Mouse (Mus musculus) gastrocnemius, adult 2 months (tissue): ENCODE measurements around the gene Hjurp. TPM values are rescaled to one million over a fixed set of nuclear protein-coding genes. Genes with fewer than 3 reads are reported as not detected.
A peak's percentile ranks its signal among the peaks of the same experiment; 100 is the strongest.

Experiments used
- DNase-seq: peaks from one replicate; pipeline ENCODE4 v3.0.0; 2022
- H3K27ac ChIP-seq: fragments of 200-600 bp; 2 replicates; pipeline ENCODE4 v1.8.1; 2022; ENCODE audit warnings: mild to moderate bottlenecking
- H3K4me3 ChIP-seq: fragments of 200-600 bp; 2 replicates; pipeline ENCODE4 v1.8.1; 2022; ENCODE audit warnings: mild to moderate bottlenecking, moderate library complexity
- CTCF ChIP-seq: fragments of 200-600 bp; IDR thresholded peaks from 2 replicates; pipeline ENCODE4 v1.8.1; 2022; ENCODE audit warnings: antibody characterized with exemption, mild to moderate bottlenecking, moderate library complexity
- intact Hi-C: fragments of 180-260 bp; cut with DNase I; formaldehyde crosslinking; loops from one replicate; pipeline ENCODE4 v1.15.1; 2025
- total RNA-seq, 2 experiments: library from RNA; stranded (reverse); gene quantifications; 2 replicates each; pipeline ENCODE4 v1.2.3; 2021

The Hjurp gene
- total RNA-seq, 2 experiments from 2014 or later = 6.1 to 6.6 TPM

DNA sequence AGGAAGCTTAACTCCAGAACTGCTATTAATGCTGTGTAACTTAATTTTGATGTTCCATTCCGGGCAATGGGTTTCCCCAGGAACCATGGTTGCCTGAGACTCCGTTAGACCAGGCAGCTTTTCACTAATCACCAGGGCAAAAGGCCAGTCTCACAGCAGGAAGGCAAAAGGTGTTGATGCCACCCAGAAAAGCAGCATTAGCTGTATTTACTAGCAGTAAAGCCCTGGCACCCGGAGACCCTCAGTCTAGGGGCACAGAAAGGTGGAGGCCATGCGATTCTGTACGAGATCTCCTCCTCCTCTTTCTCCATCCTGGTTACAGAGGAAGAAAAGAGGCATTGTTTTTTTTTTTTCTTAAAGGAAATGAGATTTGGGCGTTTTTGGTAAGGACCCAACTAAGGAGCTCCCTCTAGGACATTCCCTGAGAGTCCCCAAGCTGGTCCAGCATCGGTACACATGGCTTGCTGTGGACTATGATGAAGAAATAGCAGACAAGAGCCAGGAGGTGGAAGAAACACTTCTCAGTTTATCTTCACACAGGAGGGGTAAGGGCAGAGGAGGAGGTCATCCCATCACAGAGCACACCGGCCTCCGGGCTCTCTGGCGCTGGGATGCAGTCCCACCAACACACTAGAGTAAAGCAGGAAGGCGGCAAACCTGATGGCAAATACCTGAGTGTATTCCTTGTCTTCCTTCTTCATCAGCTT lies 2.9 kb downstream of the Hjurp start:
- Histone ChIP-seq H3K27ac (no peak overlapping the region), H3K4me3 (no peak overlapping the region)
- peak; percentile 19 for DNase-seq
- no peak for TF ChIP-seq CTCF
- intact Hi-C loops = no loop called here

GRCm38 (mm10) chr1:88273832-88274231 lies 3.6 kb downstream of the Hjurp start:
- Histone ChIP-seq H3K27ac (no peak overlapping the region), H3K4me3 (no peak overlapping the region)
- DNase-seq = peak; percentile 13
- no peak for TF ChIP-seq CTCF
- intact Hi-C loops = no loop called here

- Histone ChIP-seq H3K27ac (no peak overlapping the region), H3K4me3 (no peak overlapping the region)
- peak; percentile 15 for DNase-seq
- intact Hi-C loops = no loop called here
- TF ChIP-seq CTCF = no peak
Observed at GRCm38 (mm10) chr1:88273326-88273725, 4.1 kb downstream of the Hjurp start.

DNA sequence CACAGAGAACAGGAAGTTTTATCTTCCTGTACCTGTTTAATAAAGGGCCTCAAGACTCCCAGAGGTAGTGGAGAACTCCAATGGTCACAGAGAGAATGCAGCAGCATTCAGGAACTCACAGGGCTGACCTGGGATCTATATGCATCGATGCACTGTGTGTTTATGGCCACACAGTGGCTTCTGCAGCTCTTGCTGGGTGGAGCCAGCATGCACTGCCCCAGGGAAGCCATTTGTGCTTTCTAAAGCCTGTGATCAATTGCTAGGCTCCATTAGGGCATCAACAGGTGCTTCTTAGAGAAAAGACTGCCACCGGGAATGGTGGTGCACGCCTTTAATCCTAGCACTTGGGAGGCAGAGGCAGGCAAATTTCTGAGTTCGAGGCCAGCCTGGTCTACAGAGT lies 4.6 kb downstream of the Hjurp start:
- intact Hi-C loops = no loop called here
- no peak for TF ChIP-seq CTCF
- no peak overlapping the region for H3K4me3 ChIP-seq
- H3K27ac ChIP-seq = no peak overlapping the region
- peak; percentile 16 for DNase-seq

GRCm38 (mm10) chr1:88269539-88270309 lies 7.7 kb downstream of the Hjurp start:
- no peak for TF ChIP-seq CTCF
- intact Hi-C loops = no loop called here
- H3K4me3 ChIP-seq = no peak overlapping the region
- no peak overlapping the region for H3K27ac ChIP-seq
- DNase-seq = peak; percentile 18

DNA sequence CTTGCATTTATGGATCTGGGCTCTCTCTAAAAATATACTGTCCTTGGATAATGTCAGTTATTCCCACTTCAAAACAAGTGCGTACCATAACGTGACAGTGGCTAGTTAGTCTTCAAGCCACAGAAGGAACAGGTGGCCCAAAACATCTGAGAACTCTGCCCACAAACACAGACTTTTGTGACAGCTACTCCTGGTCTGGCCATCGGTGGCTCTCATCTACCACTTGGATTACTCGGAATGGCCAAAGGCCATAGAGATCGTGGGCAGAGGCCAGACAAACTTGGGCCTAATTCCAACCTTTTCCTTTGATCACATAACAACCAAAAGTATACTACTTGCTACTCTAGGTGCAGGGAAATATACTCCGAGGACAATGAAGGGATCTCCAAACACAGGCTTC lies 9.4 kb downstream of the Hjurp start:
- DNase-seq = no peak
- Histone ChIP-seq H3K27ac (no peak overlapping the region), H3K4me3 (no peak overlapping the region)
- intact Hi-C loops = no loop called here
- no peak for TF ChIP-seq CTCF

- no peak for DNase-seq
- no peak for TF ChIP-seq CTCF
- Histone ChIP-seq H3K4me3 (no peak overlapping the region), H3K27ac (no peak overlapping the region)
- intact Hi-C loops = no loop called here
Observed at GRCm38 (mm10) chr1:88267489-88267888, 9.9 kb downstream of the Hjurp start.

DNA sequence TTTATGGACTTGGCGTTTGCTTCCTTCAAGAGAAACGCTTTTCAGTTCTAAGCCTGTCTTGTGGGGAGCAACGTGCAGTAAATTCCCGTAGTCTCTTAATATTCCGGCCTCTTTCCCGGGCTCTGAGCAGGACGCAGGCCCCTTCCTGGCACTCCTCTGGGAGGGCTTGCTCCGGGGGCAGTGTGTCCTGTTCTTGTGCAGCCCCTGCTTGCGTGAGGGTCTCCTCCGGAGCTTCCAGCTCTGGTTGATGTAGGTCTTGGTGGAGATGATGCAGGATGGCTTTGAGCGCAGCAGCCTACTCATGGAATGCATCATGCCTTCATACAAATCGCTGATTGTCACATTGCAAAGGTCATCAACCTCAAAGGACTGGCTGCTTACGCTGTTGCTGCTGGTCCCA lies 11.3 kb downstream of the Hjurp start:
- DNase-seq = no peak
- Histone ChIP-seq H3K27ac (no peak overlapping the region), H3K4me3 (no peak overlapping the region)
- intact Hi-C loops = no loop called here
- no peak for TF ChIP-seq CTCF

GRCm38 (mm10) chr1:88264869-88265240 lies 12.6 kb downstream of the Hjurp start:
- TF ChIP-seq CTCF = no peak
- DNase-seq = no peak
- H3K27ac ChIP-seq = no peak overlapping the region
- intact Hi-C loops = no loop called here
- no peak overlapping the region for H3K4me3 ChIP-seq

DNA sequence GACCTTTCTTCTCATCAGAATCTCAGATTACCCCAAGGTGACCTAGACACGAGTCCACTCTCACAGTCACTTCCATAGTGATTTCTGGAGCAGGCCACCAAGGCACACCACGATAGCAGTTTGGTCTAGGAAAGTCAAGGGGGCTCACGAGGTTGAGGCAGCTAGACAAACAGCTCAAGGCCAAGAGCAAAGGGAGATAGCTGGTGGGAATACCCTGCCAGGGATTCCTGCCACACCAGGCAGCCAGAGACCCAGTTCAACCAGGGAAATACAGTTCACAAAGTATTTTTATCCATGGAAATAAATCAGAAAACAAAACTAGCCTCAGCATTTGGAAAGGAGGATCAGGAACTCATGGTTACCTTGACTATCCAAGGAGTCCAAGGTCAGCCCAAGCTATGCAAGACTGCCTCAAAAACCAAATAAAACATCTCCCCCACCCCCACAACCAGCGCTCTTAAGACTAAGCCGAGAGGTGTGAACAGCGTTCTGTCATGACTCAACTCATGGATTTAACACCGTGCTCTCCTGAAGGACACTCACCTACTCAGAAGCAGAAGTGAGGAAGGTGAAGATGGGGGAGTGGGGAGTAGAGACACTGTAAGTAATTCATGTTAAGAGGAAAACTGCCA lies 13.1 kb downstream of the Hjurp start:
- no peak overlapping the region for H3K27ac ChIP-seq
- TF ChIP-seq CTCF = no peak
- intact Hi-C loops = no loop called here
- DNase-seq = no peak
- H3K4me3 ChIP-seq = no peak overlapping the region

- TF ChIP-seq CTCF = no peak
- intact Hi-C loops = no loop called here
- no peak for DNase-seq
- H3K4me3 ChIP-seq = no peak overlapping the region
- H3K27ac ChIP-seq = no peak overlapping the region
Observed at GRCm38 (mm10) chr1:88263778-88264177, 13.7 kb downstream of the Hjurp start.

- Histone ChIP-seq H3K27ac (no peak overlapping the region), H3K4me3 (no peak overlapping the region)
- intact Hi-C loops = no loop called here
- TF ChIP-seq CTCF = no peak
- DNase-seq = no peak
Observed at GRCm38 (mm10) chr1:88262961-88263360, 14.5 kb downstream of the Hjurp start.

- no peak overlapping the region for H3K27ac ChIP-seq
- no peak for TF ChIP-seq CTCF
- intact Hi-C loops = no loop called here
- no peak for DNase-seq
- no peak overlapping the region for H3K4me3 ChIP-seq
Observed at GRCm38 (mm10) chr1:88262255-88262654, 15.2 kb downstream of the Hjurp start.
